Mouse (Mus musculus) MEL (cell line): ENCODE measurements around the gene Fsip1. TPM values are rescaled to one million over a fixed set of nuclear protein-coding genes. Genes with fewer than 3 reads are reported as not detected.

Experiments used
- DNase-seq: peaks from one replicate; pipeline ENCODE4 v3.0.0; 2011; ENCODE audit warnings: low read depth, low spot score
- H3K27ac ChIP-seq: 2 replicates; pipeline ENCODE4 v1.5.1; 2012; ENCODE audit warnings: low read depth, mild to moderate bottlenecking, control low read depth, low read length, moderate library complexity; ENCODE audit not compliant: control insufficient read depth
- H3K27me3 ChIP-seq, 2 experiments: fragments of 150-350 bp in 1 of 2; sonication (generic) in 1 of 2; 2 replicates each; pipeline ENCODE4 v1.6.1; 2012; ENCODE audit warnings: low read length in 2 of 2, mild to moderate bottlenecking in 2 of 2, improper control_type of control experiment in 1 of 2, moderate library complexity in 1 of 2; ENCODE audit not compliant: insufficient read depth in 2 of 2, control insufficient read depth in 1 of 2
- H3K36me3 ChIP-seq, 2 experiments: 2 replicates each; pipeline ENCODE4 v1.6.1; 2012 to 2014; ENCODE audit warnings: low read length in 2 of 2, improper control_type of control experiment in 1 of 2, inconsistent platforms in 1 of 2, mild to moderate bottlenecking in 1 of 2; ENCODE audit not compliant: insufficient read depth in 2 of 2, control insufficient read depth in 1 of 2
- H3K4me1 ChIP-seq, 2 experiments: fragments of 150-350 bp in 1 of 2; sonication (generic) in 1 of 2; 2 replicates each; pipeline ENCODE4 v1.6.1; 2012; ENCODE audit warnings: low read length in 2 of 2, improper control_type of control experiment in 1 of 2, mild to moderate bottlenecking in 1 of 2; ENCODE audit not compliant: insufficient read depth in 2 of 2, control insufficient read depth in 1 of 2
- H3K4me3 ChIP-seq, 2 experiments: fragments of 150-350 bp in 1 of 2; sonication (generic) in 1 of 2; 2 replicates each; pipeline ENCODE4 v1.5.1; 2012; ENCODE audit warnings: low read depth in 2 of 2, low read length in 2 of 2, mild to moderate bottlenecking in 2 of 2, moderate library complexity in 2 of 2, control low read depth in 1 of 2, improper control_type of control experiment in 1 of 2; ENCODE audit not compliant: control insufficient read depth in 1 of 2, insufficient read depth in 1 of 2
- H3K79me2 ChIP-seq: 2 replicates; pipeline ENCODE4 v1.6.1; 2012; ENCODE audit warnings: mild to moderate bottlenecking, low read length, moderate library complexity; ENCODE audit not compliant: control insufficient read depth, poor library complexity, insufficient read depth
- H3K9ac ChIP-seq: 2 replicates; pipeline ENCODE4 v1.6.1; 2012; ENCODE audit warnings: low read depth, mild to moderate bottlenecking, control low read depth, low read length, moderate library complexity; ENCODE audit not compliant: control insufficient read depth, poor library complexity, severe bottlenecking
- H3K9me3 ChIP-seq: fragments of 150-350 bp; sonication (generic); replicated peaks from 2 replicates; pipeline ENCODE4 v1.6.1; 2012; ENCODE audit warnings: mild to moderate bottlenecking, low read length, improper control_type of control experiment, moderate library complexity; ENCODE audit not compliant: insufficient read depth
- CHD2 ChIP-seq: IDR thresholded peaks from 2 replicates; pipeline ENCODE4 v1.6.1; 2011; ENCODE audit warnings: low read length, improper control_type of control experiment
- E2F4 ChIP-seq: IDR thresholded peaks from 2 replicates; pipeline ENCODE4 v1.6.1; 2011; ENCODE audit warnings: low read depth, low read length, improper control_type of control experiment, borderline replicate concordance
- ETS1 ChIP-seq: IDR thresholded peaks from 2 replicates; pipeline ENCODE4 v1.6.1; 2012; ENCODE audit warnings: low read depth, mild to moderate bottlenecking, inconsistent platforms, low read length, improper control_type of control experiment, moderate library complexity
- GABPA ChIP-seq: IDR thresholded peaks from 2 replicates; pipeline ENCODE4 v1.6.1; 2012; ENCODE audit warnings: low read depth, mild to moderate bottlenecking, inconsistent platforms, low read length, improper control_type of control experiment, moderate library complexity
- GATA1 ChIP-seq: IDR thresholded peaks from 2 replicates; pipeline ENCODE4 v1.6.1; 2011; ENCODE audit warnings: low read depth, low read length, improper control_type of control experiment
- KAT2A ChIP-seq: conservative IDR thresholded peaks from 2 replicates; pipeline ENCODE4 v1.6.1; 2012; ENCODE audit warnings: low read depth, low read length, improper control_type of control experiment, inconsistent platforms
- MAFK ChIP-seq: IDR thresholded peaks from 2 replicates; pipeline ENCODE4 v1.6.1; 2011; ENCODE audit warnings: low read depth, mild to moderate bottlenecking, low read length, improper control_type of control experiment, borderline replicate concordance
- MEF2A ChIP-seq: IDR thresholded peaks from 2 replicates; pipeline ENCODE4 v1.6.1; 2014; ENCODE audit warnings: low read depth, mild to moderate bottlenecking, inconsistent platforms, low read length, improper control_type of control experiment; ENCODE audit not compliant: poor library complexity, insufficient replicate concordance, severe bottlenecking; ENCODE audit errors: extremely low read depth
- MYC ChIP-seq: IDR thresholded peaks from 2 replicates; pipeline ENCODE4 v1.6.1; 2011; ENCODE audit warnings: low read depth, mild to moderate bottlenecking, low read length, improper control_type of control experiment, moderate library complexity
- POLR2AphosphoS2 ChIP-seq: IDR thresholded peaks from 2 replicates; pipeline ENCODE4 v1.6.1; 2011; ENCODE audit warnings: low read length, improper control_type of control experiment
- SIN3A ChIP-seq: IDR thresholded peaks from 2 replicates; pipeline ENCODE4 v1.6.1; 2012; ENCODE audit warnings: low read length, improper control_type of control experiment, inconsistent platforms
- SMC3 ChIP-seq: IDR thresholded peaks from 2 replicates; pipeline ENCODE4 v1.6.1; 2011; ENCODE audit warnings: low read depth, low read length, improper control_type of control experiment
- TCF12 ChIP-seq: IDR thresholded peaks from 2 replicates; pipeline ENCODE4 v1.6.1; 2014; ENCODE audit warnings: low read depth, mild to moderate bottlenecking, inconsistent platforms, low read length, improper control_type of control experiment, moderate library complexity
- USF1 ChIP-seq: IDR thresholded peaks from 2 replicates; pipeline ENCODE4 v1.6.1; 2014; ENCODE audit warnings: low read depth, mild to moderate bottlenecking, inconsistent platforms, low read length, improper control_type of control experiment, moderate library complexity
- USF2 ChIP-seq, 2 experiments: IDR thresholded peaks; 2 replicates each; pipeline ENCODE4 v1.6.1; 2011 to 2012; ENCODE audit warnings: improper control_type of control experiment in 2 of 2, low read length in 2 of 2, borderline replicate concordance in 1 of 2, inconsistent platforms in 1 of 2, low read depth in 1 of 2, mild to moderate bottlenecking in 1 of 2; ENCODE audit not compliant: insufficient read depth in 1 of 2
- ZMIZ1 ChIP-seq: IDR thresholded peaks from 2 replicates; pipeline ENCODE4 v1.6.1; 2012; ENCODE audit warnings: low read depth, mild to moderate bottlenecking, inconsistent platforms, low read length, improper control_type of control experiment, moderate library complexity
- ZNF384 ChIP-seq: IDR thresholded peaks from 2 replicates; pipeline ENCODE4 v1.6.1; 2012; ENCODE audit warnings: low read depth, mild to moderate bottlenecking, inconsistent platforms, low read length, improper control_type of control experiment
- polyA plus RNA-seq, 2 experiments: library from polyadenylated mRNA; stranded (reverse) in 1 of 2; unstranded in 1 of 2; fragments of >175 nt in 1 of 2; fragments of >200 nt in 1 of 2; gene quantifications; 2 replicates each; pipeline versions ENCODE4 v1.2.1 to v1.2.4; 2012; ENCODE audit warnings: low replicate concordance in 2 of 2, low read depth in 1 of 2; ENCODE audit not compliant: insufficient read length in 2 of 2, insufficient read depth in 1 of 2, missing spikeins in 1 of 2
- total RNA-seq: library from RNA; depleted of rRNA; stranded (reverse); fragments of 300-350 nt; gene quantifications from 2 replicates; pipeline ENCODE4 v1.2.3, GENCODE M21; 2012

Gene Fsip1
- total and polyA plus RNA-seq, 3 experiments = not detected

DNA sequence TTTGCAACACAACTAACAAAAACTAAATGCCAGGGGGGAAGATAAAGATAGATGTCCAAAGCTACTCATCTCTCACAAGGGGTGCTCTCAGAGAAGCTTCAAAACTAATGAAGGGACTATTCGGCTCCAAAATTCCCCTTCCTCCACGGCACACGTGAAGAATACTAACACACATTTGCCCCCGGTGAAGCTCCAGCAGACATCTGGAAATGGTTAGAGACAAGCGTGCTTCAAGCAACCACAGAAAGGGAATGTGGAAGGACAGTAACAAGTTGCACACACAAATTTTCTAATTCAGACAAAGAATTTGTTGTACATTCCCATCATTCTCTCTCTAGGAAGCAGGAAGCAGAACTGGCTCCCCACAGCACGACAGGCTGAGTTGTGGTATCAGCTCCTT lies 97.6 kb downstream of the Fsip1 start:
- no peak for DNase-seq
- Histone ChIP-seq H3K27me3 (no peaks in the 10 kb centered on the region), H3K4me1 (no peaks in the 10 kb centered on the region), H3K4me3 (no peak overlapping the region), H3K36me3 (no peaks in the 10 kb centered on the region), H3K79me2 (no peaks in the 10 kb centered on the region), H3K9me3 (no peaks in the 10 kb centered on the region), H3K27ac (no peak overlapping the region)
- TF ChIP-seq USF1 = no peak
- no peak for TF ChIP-seq MEF2A
- no peak for TF ChIP-seq SMC3
- TF ChIP-seq CHD2 = no peak
- TF ChIP-seq KAT2A = no peak
- no peak for TF ChIP-seq GABPA
- no peak for TF ChIP-seq POLR2AphosphoS2
- no peak for TF ChIP-seq ZNF384
- no peak for TF ChIP-seq E2F4
- TF ChIP-seq GATA1 = no peak
- TF ChIP-seq, all 39 proteins: peak for 0
- H3K9ac ChIP-seq = no peak overlapping the region

DNA sequence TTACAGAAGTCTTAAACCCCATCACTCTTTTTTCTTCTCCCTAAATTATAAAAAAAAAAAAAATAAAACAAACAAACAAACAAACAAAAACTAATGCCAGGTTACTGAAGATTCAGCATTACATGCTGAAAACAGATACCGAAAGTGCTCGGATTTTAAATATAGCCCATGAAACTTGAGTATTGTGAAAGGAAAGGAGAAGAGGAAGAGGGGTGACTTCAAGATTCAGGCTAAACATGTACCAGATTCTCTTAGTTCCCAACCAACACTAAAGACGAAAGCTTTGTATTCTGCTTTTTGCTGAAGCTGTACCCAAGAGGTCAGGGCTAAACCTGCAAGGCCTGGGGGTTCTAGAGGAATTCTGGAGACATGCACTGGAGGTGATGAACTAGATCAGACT lies 98.7 kb downstream of the Fsip1 start:
- no peak for TF ChIP-seq ZMIZ1
- TF ChIP-seq ETS1 = no peak
- no peak for TF ChIP-seq MYC
- TF ChIP-seq USF2 (IDR thresholded peaks at IDR 0.05; ENCODE audit: borderline replicate concordance in 1 of 2, insufficient read depth in 1 of 2, low read depth in 1 of 2, low read length in 2 of 2) = no peak
- no peak for TF ChIP-seq MAFK
- no peak for TF ChIP-seq SIN3A
- TF ChIP-seq TCF12 = no peak
- Histone ChIP-seq H3K9ac (no peak overlapping the region), H3K27me3 (no peaks in the 10 kb centered on the region), H3K36me3 (no peaks in the 10 kb centered on the region), H3K4me1 (no peaks in the 10 kb centered on the region), H3K27ac (no peak overlapping the region), H3K79me2 (no peaks in the 10 kb centered on the region), H3K4me3 (no peak overlapping the region), H3K9me3 (no peaks in the 10 kb centered on the region)
- no peak for DNase-seq
